Mouse (Mus musculus): ENCODE measurements around the gene Cxcl13. TPM values are rescaled to one million over a fixed set of nuclear protein-coding genes. Genes with fewer than 3 reads are reported as not detected.
"Not testable (repeated sequence)": the region's sequence is repeated elsewhere in the genome, so short reads cannot be mapped to it uniquely, and the experiment has no call there.

Cxcl13 gene
- polyA plus RNA-seq, 1 experiment from 2014 or later, result 24.5 TPM

DNA sequence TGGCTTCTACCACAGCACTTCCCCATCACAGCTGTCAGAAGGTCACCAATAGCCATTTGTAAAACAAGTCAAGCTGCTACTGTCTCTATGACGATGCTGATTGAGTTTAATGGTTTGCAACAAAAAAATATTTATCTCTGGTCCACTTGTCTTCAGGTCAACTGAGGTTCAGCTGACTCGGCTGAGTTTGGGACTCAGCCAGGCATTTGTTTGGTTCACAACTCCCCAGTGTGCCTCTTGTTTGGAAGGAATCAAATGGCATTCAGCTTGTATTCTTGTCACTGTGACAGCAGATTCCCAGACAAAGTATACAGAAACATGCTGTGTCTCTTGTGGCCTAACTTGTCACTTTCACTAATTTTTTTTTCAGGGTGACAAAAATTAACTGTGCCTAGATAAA, 9.9 kb downstream of the Cxcl13 start:
- H3K27me3 ChIP-seq (ENCODE audit: control insufficient read depth, insufficient read depth, low read length), result no peaks in the 10 kb centered on the region
- no peak for ATAC-seq (ENCODE audit: insufficient number of reproducible peaks, insufficient read depth, low FRiP score, low read depth)

DNA sequence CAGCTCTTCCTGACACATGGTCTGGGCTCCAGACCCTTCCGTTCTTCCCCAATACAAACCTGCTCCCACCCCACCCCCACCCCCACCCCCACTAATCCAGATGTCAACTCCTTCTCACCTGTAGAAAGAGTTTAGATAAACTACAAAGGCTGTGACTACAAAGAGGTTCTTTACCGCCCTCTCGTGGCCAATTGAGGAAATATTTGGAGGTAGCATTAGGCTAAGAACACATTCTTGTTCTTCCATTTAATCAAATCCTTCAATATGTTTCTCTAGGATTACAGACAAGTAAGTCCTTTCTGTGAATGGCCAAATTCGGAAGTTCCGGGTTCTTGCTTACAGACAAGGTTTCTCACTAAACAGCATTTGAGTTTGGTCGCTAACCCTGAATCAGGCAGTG, 14.1 kb downstream of the Cxcl13 start:
- Histone ChIP-seq H3K4me1 (ENCODE audit: control insufficient read depth, insufficient read depth, low read length) (0 out of 2 replicates have a peak, but pooled peaks cover 2% of the 10 kb centered on the region), H3K9ac (replicated peaks; ENCODE audit: low read depth, low read length) (no peak overlapping the region), H3K36me3 (ENCODE audit: control insufficient read depth, insufficient read depth, low read length) (no peaks in the 10 kb centered on the region), H3K4me3 (ENCODE audit: low read depth, low read length) (no peak overlapping the region), H3K9me3 (ENCODE audit: control insufficient read depth, low read depth, low read length) (no peaks in the 10 kb centered on the region), H3K27me3 (ENCODE audit: control insufficient read depth, insufficient read depth, low read length) (no peaks in the 10 kb centered on the region), H3K4me2 (replicated peaks; ENCODE audit: low read depth, low read length) (no peak overlapping the region), H3K27ac (ENCODE audit: low read length) (no peak overlapping the region)
- ATAC-seq (ENCODE audit: insufficient number of reproducible peaks, insufficient read depth, low FRiP score, low read depth), result no peak
- 32% methylated on average over 6 of the region's 6 CpGs for WGBS

More for the DNA sequence above, 9.9 kb downstream of the Cxcl13 start:
- Histone ChIP-seq H3K4me1 (ENCODE audit: control insufficient read depth, insufficient read depth, low read length) (0 out of 2 replicates have a peak, but pooled peaks cover 2% of the 10 kb centered on the region), H3K9me3 (ENCODE audit: control insufficient read depth, low read depth, low read length) (no peaks in the 10 kb centered on the region), H3K4me2 (replicated peaks; ENCODE audit: low read depth, low read length) (no peak overlapping the region), H3K4me3 (ENCODE audit: low read depth, low read length) (no peak overlapping the region), H3K9ac (replicated peaks; ENCODE audit: low read depth, low read length) (no peak overlapping the region), H3K27ac (ENCODE audit: low read length) (no peak overlapping the region), H3K36me3 (ENCODE audit: control insufficient read depth, insufficient read depth, low read length) (no peaks in the 10 kb centered on the region)
- 20% methylated on average over 2 of the region's 2 CpGs for WGBS

DNA sequence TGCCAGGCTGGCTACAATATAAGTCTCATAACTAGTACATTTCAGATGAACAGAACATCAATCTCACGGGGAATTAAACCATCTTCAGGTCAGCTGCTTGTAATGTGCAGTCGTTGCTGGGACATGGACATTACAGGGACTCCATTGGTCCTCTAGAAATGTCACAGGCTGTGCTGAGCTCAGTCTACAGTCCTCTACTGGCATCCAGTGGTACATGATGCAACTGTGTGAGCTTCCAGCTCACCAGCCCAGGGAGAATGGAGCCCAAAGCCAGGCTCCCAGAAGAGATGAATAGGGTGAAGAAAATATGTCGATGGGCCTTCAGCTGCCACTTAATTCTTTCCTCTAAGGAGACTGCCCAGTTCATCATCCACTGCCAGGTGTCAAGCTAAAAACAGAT, 15.5 kb downstream of the Cxcl13 start:
- Histone ChIP-seq H3K9me3 (ENCODE audit: control insufficient read depth, low read depth, low read length) (no peaks in the 10 kb centered on the region), H3K27me3 (ENCODE audit: control insufficient read depth, insufficient read depth, low read length) (no peaks in the 10 kb centered on the region), H3K4me1 (ENCODE audit: control insufficient read depth, insufficient read depth, low read length) (no peaks in the 10 kb centered on the region), H3K36me3 (ENCODE audit: control insufficient read depth, insufficient read depth, low read length) (no peaks in the 10 kb centered on the region), H3K4me2 (replicated peaks; ENCODE audit: low read depth, low read length) (no peak overlapping the region), H3K9ac (replicated peaks; ENCODE audit: low read depth, low read length) (no peak overlapping the region), H3K27ac (ENCODE audit: low read length) (no peak overlapping the region), H3K4me3 (ENCODE audit: low read depth, low read length) (no peak overlapping the region)
- no peak for ATAC-seq (ENCODE audit: insufficient number of reproducible peaks, insufficient read depth, low FRiP score, low read depth)
- 72% methylated on average over 3 of the region's 3 CpGs for WGBS

DNA sequence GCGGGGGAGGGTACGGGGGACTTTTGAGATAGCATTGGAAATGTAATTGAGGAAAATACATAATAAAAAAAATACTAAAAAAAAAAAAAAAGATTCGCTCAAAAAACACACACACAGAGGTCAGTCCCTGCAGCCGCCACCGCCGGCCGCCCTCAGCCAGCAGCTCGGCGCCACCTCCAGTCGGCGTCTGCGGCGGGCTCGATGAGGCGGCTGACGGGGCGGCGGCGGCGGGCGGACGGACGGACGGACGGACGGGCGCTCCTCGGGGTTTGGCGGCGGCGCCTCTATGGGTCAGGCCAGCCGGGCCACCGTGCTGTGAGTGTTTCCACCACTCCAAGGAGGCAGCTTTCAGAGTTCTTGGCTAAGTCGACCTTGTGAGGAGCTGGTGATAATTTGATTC, 17.1 kb downstream of the Cxcl13 start:
- not testable (repeated sequence) for H3K4me1 ChIP-seq (ENCODE audit: control insufficient read depth, insufficient read depth, low read length); H3K4me3 ChIP-seq (ENCODE audit: low read depth, low read length); H3K9me3 ChIP-seq (ENCODE audit: control insufficient read depth, low read depth, low read length); H3K27ac ChIP-seq (ENCODE audit: low read length); ATAC-seq (ENCODE audit: insufficient number of reproducible peaks, insufficient read depth, low FRiP score, low read depth); H3K9ac ChIP-seq (replicated peaks; ENCODE audit: low read depth, low read length); H3K36me3 ChIP-seq (ENCODE audit: control insufficient read depth, insufficient read depth, low read length); H3K27me3 ChIP-seq (ENCODE audit: control insufficient read depth, insufficient read depth, low read length)
- H3K4me2 ChIP-seq (replicated peaks; ENCODE audit: low read depth, low read length), result peak overlapping the region; percentile 33; the same call in 1 of the 2 replicates
- WGBS, result 34% methylated on average over 34 of the region's 34 CpGs

DNA sequence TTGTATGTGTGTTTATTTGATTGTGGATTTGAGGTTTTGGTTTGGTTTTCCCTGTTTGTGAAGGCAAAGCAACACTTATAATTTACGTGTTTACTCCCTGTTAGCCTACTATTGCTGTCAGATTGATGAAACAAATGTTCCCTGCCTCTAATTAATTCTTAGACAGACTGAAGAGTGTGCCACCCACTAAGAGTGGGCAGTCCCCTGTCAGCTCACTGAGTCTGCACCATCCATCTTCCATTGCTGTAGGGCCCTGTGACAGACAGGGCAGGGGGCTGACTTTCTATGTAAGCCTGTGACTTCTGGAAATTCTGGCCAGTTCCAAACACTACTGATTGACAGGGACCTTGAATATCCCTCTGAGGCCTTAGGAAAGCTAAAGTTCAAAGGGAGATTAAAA, 19.5 kb downstream of the Cxcl13 start:
- Histone ChIP-seq H3K4me2 (replicated peaks; ENCODE audit: low read depth, low read length) (no peak overlapping the region), H3K27me3 (ENCODE audit: control insufficient read depth, insufficient read depth, low read length) (no peaks in the 10 kb centered on the region), H3K27ac (ENCODE audit: low read length) (no peak overlapping the region), H3K9me3 (ENCODE audit: control insufficient read depth, low read depth, low read length) (no peaks in the 10 kb centered on the region), H3K9ac (replicated peaks; ENCODE audit: low read depth, low read length) (no peak overlapping the region), H3K4me3 (ENCODE audit: low read depth, low read length) (no peak overlapping the region), H3K36me3 (ENCODE audit: control insufficient read depth, insufficient read depth, low read length) (no peaks in the 10 kb centered on the region), H3K4me1 (ENCODE audit: control insufficient read depth, insufficient read depth, low read length) (no peaks in the 10 kb centered on the region)
- WGBS, result 70% methylated on average over 1 of the region's 1 CpGs
- ATAC-seq (ENCODE audit: insufficient number of reproducible peaks, insufficient read depth, low FRiP score, low read depth), result no peak

DNA sequence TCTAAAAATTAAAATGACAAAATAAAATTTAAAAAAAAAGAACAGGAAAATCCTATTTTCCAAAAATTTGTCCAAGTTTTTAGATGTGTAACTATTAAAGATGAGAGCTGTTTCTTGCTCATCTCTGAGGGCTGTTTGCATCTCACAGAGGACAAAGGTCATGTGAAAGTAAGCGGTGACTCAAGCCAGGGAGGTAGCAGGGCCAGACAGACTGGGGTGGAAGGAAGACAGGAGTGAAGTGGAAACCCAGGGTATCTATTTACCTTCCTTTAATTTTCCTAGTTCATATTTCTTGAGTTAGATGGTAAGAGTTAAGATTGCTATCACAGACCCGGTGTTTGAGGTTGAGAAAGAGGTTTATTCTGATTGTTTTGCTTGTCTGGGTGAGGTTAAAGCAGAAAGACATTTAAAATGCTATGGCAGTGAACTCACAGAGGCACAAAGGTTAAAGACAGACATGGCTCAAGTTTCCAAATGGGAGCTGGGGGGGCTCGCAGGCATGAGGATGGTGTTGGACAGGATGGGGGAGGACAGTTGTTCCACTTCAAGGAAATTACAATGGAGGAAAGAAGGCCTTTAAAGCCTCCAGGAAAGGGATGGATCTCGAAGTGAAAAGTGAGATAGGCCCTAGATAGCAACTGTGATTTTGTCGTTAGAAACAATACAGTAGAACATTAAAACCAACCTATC, 27.2 kb downstream of the Cxcl13 start:
- H3K9ac ChIP-seq (replicated peaks; ENCODE audit: low read depth, low read length), result no peak overlapping the region
- no peaks in the 10 kb centered on the region for H3K9me3 ChIP-seq (ENCODE audit: control insufficient read depth, low read depth, low read length)
- H3K4me2 ChIP-seq (replicated peaks; ENCODE audit: low read depth, low read length), result no peak overlapping the region
- H3K4me3 ChIP-seq (ENCODE audit: low read depth, low read length), result no peak overlapping the region
- no peaks in the 10 kb centered on the region for H3K27me3 ChIP-seq (ENCODE audit: control insufficient read depth, insufficient read depth, low read length)
- H3K4me1 ChIP-seq (ENCODE audit: control insufficient read depth, insufficient read depth, low read length), result no peaks in the 10 kb centered on the region
- 37% methylated on average over 5 of the region's 5 CpGs for WGBS
- no peak overlapping the region for H3K27ac ChIP-seq (ENCODE audit: low read length)
- no peak for ATAC-seq (ENCODE audit: insufficient number of reproducible peaks, insufficient read depth, low FRiP score, low read depth)
- H3K36me3 ChIP-seq (ENCODE audit: control insufficient read depth, insufficient read depth, low read length), result no peaks in the 10 kb centered on the region

DNA sequence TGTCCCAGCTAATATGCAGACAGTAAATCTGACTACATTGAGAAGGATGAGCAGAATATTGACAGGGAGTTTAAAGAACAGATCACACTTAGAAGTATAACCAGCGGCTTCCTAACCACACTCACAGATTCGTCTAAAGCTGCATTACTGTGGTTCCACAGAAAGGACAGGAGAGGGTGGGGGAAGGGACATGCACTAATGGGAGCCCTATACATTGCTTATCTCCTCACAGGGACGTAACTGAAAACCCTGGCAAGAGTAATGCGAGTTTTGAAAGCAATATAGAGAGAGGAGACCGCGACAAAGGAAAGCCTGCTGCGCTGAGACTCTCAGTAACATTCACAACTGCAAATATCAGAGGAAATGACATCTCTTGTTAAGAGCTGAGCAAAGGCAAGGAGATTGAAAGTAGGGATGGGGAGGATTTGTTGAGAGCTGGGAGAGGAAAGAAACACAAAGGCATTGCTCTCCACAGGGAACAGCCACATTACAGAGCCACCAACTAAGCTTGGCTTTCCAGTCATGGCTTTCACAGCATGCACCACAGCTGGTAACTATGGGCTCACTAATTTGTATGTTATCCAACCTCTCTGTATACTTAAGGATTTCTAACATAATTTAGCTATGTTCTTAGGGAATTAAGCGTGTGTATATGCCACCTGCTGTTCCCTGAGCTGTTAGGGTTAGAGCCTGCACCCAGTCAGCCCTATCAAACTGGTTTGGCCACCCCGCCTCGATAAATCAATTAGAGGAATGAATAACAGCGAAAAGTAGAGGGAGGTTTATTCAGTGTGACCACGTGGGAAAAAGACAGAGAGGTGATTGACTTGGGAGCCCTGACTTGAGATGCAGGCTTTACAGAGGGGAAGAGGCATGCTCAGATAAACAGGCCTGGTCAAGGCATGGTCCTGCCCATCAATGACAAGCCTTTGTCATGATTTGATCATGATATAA, 34.9 kb downstream of the Cxcl13 start:
- Histone ChIP-seq H3K4me2 (replicated peaks; ENCODE audit: low read depth, low read length) (no peak overlapping the region), H3K4me3 (ENCODE audit: low read depth, low read length) (no peak overlapping the region), H3K27ac (ENCODE audit: low read length) (no peak overlapping the region), H3K4me1 (ENCODE audit: control insufficient read depth, insufficient read depth, low read length) (peaks cover 8% of the 10 kb centered on the region; the same call in 1 of the 2 replicates), H3K27me3 (ENCODE audit: control insufficient read depth, insufficient read depth, low read length) (no peaks in the 10 kb centered on the region), H3K9ac (replicated peaks; ENCODE audit: low read depth, low read length) (no peak overlapping the region), H3K9me3 (ENCODE audit: control insufficient read depth, low read depth, low read length) (no peaks in the 10 kb centered on the region), H3K36me3 (ENCODE audit: control insufficient read depth, insufficient read depth, low read length) (no peaks in the 10 kb centered on the region)
- 17% methylated on average over 12 of the region's 12 CpGs for WGBS
- peak; percentile 72 for ATAC-seq (ENCODE audit: insufficient number of reproducible peaks, insufficient read depth, low FRiP score, low read depth)

DNA sequence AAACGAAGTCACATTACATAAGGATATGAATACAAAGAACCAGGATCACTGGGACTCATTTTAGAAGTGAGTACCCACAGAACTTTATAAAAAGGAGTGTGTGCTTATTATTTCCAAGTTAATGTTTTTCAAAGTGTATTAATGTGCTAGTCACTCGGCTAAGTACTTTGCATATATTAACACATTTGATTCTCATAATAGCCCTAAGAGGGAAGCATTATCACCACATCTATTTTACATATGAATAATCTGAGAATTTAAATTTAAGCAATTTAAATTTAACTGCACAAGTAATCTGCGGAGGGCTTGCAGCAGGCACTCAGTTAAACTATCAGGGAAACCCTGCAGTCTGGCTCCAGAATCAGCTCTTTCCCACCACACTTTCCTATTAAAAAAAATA, 40.5 kb downstream of the Cxcl13 start:
- no peaks in the 10 kb centered on the region for H3K4me1 ChIP-seq (ENCODE audit: control insufficient read depth, insufficient read depth, low read length)
- H3K9ac ChIP-seq (replicated peaks; ENCODE audit: low read depth, low read length), result no peak overlapping the region
- no peaks in the 10 kb centered on the region for H3K9me3 ChIP-seq (ENCODE audit: control insufficient read depth, low read depth, low read length)
- no peak overlapping the region for H3K4me2 ChIP-seq (replicated peaks; ENCODE audit: low read depth, low read length)
- H3K27me3 ChIP-seq (ENCODE audit: control insufficient read depth, insufficient read depth, low read length), result no peaks in the 10 kb centered on the region
- no peak overlapping the region for H3K4me3 ChIP-seq (ENCODE audit: low read depth, low read length)
- no peak overlapping the region for H3K27ac ChIP-seq (ENCODE audit: low read length)
- H3K36me3 ChIP-seq (ENCODE audit: control insufficient read depth, insufficient read depth, low read length), result no peaks in the 10 kb centered on the region
- 86% methylated on average over 3 of the region's 3 CpGs for WGBS
- no peak for ATAC-seq (ENCODE audit: insufficient number of reproducible peaks, insufficient read depth, low FRiP score, low read depth)

Measured in stomach, embryonic 14.5 days (tissue).